13 mouse cellular contexts compared by ENCODE assay signal in genomic region chr10:27384636-27385035, GRCm38 (mm10).
DNase-seq lines count a peak whose midpoint lies in the region; ATAC-seq and TF ChIP-seq lines count a peak whose summit lies in the region.
"Had no signal": no experiment of that assay in that cellular context is flagged by ENCODE, and none has a peak within 500 bp of the region (broad histone marks: within the 10 kb centered on the region; RNA-seq: fewer than 3 reads in every experiment).

No protein-coding gene starts in this region.

- WGBS in liver, embryonic 11.5 days: 85% methylated on average over 4 of the region's 4 CpGs

- no peaks in the 10 kb centered on the region for H3K27me3 ChIP-seq in liver, embryonic 11.5 days (replicated peaks; ENCODE audit: control insufficient read depth, insufficient read depth, low read length)
- H3K27me3 ChIP-seq: heart, embryonic 13.5 days had no signal

- peak; percentile 4 to 10 for DNase-seq in cerebellum, postnatal 10 days
- no peak for DNase-seq in cerebellum, adult 11 months
- peak; percentile 38 to 50 for DNase-seq in left cerebral cortex, adult 18-20 months (ENCODE audit: low spot score in 2 of 2)
- DNase-seq in left cerebral cortex, postnatal 10 days (ENCODE audit: extremely low spot score in 1 of 2, low spot score in 2 of 2): no peak
- DNase-seq in layer of hippocampus, adult 2 months (ENCODE audit: low spot score in 2 of 2): peak; percentile 51 to 77
- peak; percentile 32 to 50 for DNase-seq in right cerebral cortex, postnatal 10 days (ENCODE audit: low spot score in 2 of 2)
- no peak for DNase-seq in liver, embryonic 11.5 days (ENCODE audit: low spot score)
- DNase-seq: kidney, postnatal 14 days; liver had no signal

- H3K36me3 ChIP-seq in liver, embryonic 11.5 days (ENCODE audit: control insufficient read depth, insufficient read depth, low read length): no peaks in the 10 kb centered on the region
- H3K36me3 ChIP-seq: G1E; heart, embryonic 13.5 days had no signal

- no peak overlapping the region for H3K4me2 ChIP-seq in liver, embryonic 11.5 days
- H3K4me2 ChIP-seq: heart, embryonic 13.5 days had no signal

- intact Hi-C loops in left cerebral cortex, postnatal 10 days (cut with DNase I): no loop called here

- no peaks in the 10 kb centered on the region for H3K4me1 ChIP-seq in liver, embryonic 11.5 days (replicated peaks; ENCODE audit: control insufficient read depth, insufficient read depth, low read length)
- H3K4me1 ChIP-seq: heart, embryonic 13.5 days had no signal

- H3K27ac ChIP-seq in layer of hippocampus, adult 2 months: peak overlapping the region; percentile 68
- no peak overlapping the region for H3K27ac ChIP-seq in liver, embryonic 11.5 days (ENCODE audit: low read depth, low read length)
- H3K27ac ChIP-seq: heart, embryonic 13.5 days had no signal

- no peaks in the 10 kb centered on the region for H3K9me3 ChIP-seq in liver, embryonic 11.5 days (ENCODE audit: control insufficient read depth, low read length)
- H3K9me3 ChIP-seq: G1E; heart, embryonic 13.5 days had no signal

- no peak for TF ChIP-seq CTCF in layer of hippocampus, adult 2 months (conservative IDR thresholded peaks at IDR 0.05)

- H3K9ac ChIP-seq in liver, embryonic 11.5 days (ENCODE audit: low read depth, low read length): no peak overlapping the region
- H3K9ac ChIP-seq: heart, embryonic 13.5 days had no signal

- no peak for ATAC-seq in liver, embryonic 11.5 days (replicated peaks; ENCODE audit: low FRiP score)
- no peak for ATAC-seq in erythroblast, adult 5-6 weeks (replicated peaks; ENCODE audit: low FRiP score, poor library complexity, severe bottlenecking)
- ATAC-seq: lung, postnatal 0 days had no signal

- no peak overlapping the region for H3K4me3 ChIP-seq in layer of hippocampus, adult 2 months
- H3K4me3 ChIP-seq in liver, embryonic 11.5 days (ENCODE audit: low read depth, low read length): no peak overlapping the region
- H3K4me3 ChIP-seq: heart, embryonic 13.5 days had no signal

Comparison
In these comparisons a context has a peak if more than half of its experiments do, and no peak if none do; other contexts are left out.
1. DNase-seq: peak in cerebellum, postnatal 10 days (2 of 2), left cerebral cortex, adult 18-20 months (2 of 2), layer of hippocampus, adult 2 months (2 of 2) and right cerebral cortex, postnatal 10 days (2 of 2); none in cerebellum, adult 11 months (single experiment), left cerebral cortex, postnatal 10 days (0 of 2) and liver, embryonic 11.5 days (single experiment).